Mouse (Mus musculus) splenic B cell, adult 2 months (primary cell): Measurements from ENCODE around the gene Dmbt1.
"Not testable (repeated sequence)": the region's sequence is repeated elsewhere in the genome, so short reads cannot be mapped to it uniquely, and the experiment has no call there.

ENCODE experiments used
- DNase-seq: peaks from one replicate; pipeline ENCODE4 v3.0.0-alpha.2; 2011; ENCODE audit warnings: low read depth, low spot score
- H3K27me3 ChIP-seq: 2 replicates; pipeline ENCODE4 v1.6.1; 2012; ENCODE audit warnings: mild to moderate bottlenecking, low read length, moderate library complexity, mixed read lengths; ENCODE audit not compliant: control insufficient read depth, poor library complexity, insufficient read depth, severe bottlenecking
- H3K36me3 ChIP-seq: 2 replicates; pipeline ENCODE4 v1.6.1; 2012; ENCODE audit warnings: mild to moderate bottlenecking, low read length, moderate library complexity, mixed read lengths; ENCODE audit not compliant: control insufficient read depth, poor library complexity, insufficient read depth, severe bottlenecking

The Dmbt1 gene

DNA sequence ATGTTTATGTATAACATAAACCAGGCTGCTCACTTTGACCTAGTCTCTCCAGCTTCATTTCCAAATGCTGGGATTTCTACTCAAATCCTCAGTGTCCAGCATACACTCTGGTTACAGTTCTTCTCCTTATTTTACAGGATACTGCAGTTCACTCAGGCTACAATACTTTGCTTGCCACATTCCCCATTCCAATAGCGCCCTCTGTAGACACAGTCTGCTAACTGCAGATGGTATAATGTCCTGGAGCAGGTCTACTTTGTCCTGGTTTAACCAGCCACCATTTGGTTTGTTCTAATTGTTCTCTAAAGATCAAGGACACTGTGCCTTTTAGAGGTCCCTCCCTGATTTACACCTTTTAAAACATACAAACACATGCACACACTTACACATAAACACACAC is 44.1 kb downstream of the Dmbt1 start:
- DNase-seq: no peak
- Histone ChIP-seq H3K27me3 (no peaks in the 10 kb centered on the region), H3K36me3 (no peaks in the 10 kb centered on the region)

- H3K36me3 ChIP-seq, DNase-seq, H3K27me3 ChIP-seq: not testable (repeated sequence)
These were observed 50.5 kb downstream of the Dmbt1 start for GRCm38 (mm10) chr7:131082403-131082802.

GRCm38 (mm10) chr7:131112486-131112885 is 80.6 kb downstream of the Dmbt1 start:
- DNase-seq: peak; percentile 36
- H3K36me3 ChIP-seq: no peaks in the 10 kb centered on the region
- no peaks in the 10 kb centered on the region for H3K27me3 ChIP-seq

- no peak for DNase-seq
- Histone ChIP-seq H3K27me3 (no peaks in the 10 kb centered on the region), H3K36me3 (no peaks in the 10 kb centered on the region)
These were observed 81.8 kb downstream of the Dmbt1 start for GRCm38 (mm10) chr7:131113676-131114075.

DNA sequence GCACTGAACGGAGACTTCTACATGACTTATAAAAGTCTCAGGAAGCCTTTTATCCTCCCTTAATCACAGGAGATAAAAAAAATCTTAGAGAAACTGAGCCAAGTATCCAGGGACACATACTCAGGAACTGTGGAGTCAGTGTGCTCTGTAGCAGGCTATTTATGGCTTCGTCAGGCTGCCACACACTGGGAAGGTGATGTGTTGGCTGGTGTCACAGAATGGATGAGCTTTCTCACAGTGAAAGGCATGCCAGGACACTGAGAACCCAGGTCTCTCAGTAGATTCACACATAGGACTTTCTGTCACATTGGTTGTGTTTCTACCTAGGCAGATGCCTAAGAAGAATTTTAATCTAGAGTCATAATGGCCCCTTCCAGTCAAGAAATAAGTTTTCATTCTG is 82.6 kb downstream of the Dmbt1 start:
- DNase-seq: no peak
- H3K36me3 ChIP-seq: no peaks in the 10 kb centered on the region
- no peaks in the 10 kb centered on the region for H3K27me3 ChIP-seq

DNA sequence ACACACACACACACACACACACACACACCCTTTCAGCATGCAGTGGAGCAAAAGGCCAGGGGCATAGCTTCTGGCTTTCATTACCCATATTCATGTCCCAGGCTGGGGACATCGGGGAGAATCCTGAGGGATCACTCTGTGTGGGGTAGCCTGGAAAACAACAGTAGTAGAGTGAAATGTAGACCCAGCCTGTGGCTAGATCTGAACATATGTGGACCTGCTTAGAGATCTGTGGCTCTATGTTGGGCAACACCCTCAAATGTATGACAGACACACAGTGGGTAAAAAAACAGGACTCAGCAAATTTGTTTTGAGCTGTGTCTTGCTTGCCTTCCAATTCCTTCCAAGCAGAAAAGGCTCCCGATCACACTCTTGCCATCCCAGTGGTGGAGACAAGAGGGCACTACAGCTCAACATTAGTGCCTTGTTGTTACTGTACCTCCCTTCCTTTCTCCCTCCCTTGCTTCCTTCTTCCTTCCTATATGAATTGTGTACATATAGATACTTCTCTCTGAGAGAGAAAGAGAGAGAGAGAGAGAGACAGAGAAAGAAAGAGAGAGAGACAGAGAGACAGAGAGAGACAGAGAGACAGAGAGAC is 90.5 kb downstream of the Dmbt1 start:
- no peaks in the 10 kb centered on the region for H3K36me3 ChIP-seq
- DNase-seq: no peak

DNA sequence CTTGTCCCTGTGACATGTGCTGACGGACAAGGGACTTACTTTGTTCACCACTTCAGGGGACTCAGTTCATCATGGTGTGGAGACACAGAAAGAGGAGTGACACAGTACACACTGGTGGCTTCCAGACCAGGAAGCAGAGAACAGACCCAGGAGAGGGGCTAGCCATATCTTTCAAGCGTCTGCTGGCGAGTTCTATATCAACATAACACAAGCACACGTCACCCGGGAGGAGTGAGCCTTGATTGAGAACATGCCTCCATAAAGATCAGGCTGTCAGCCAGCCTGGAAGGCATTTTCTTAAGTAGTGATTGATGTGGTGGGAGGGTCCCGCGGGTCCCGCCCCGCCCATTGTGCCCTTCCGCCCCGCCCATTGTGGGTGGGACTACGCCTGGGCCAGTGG is 98.2 kb downstream of the Dmbt1 start:
- no peaks in the 10 kb centered on the region for H3K27me3 ChIP-seq
- no peaks in the 10 kb centered on the region for H3K36me3 ChIP-seq
- no peak for DNase-seq

More for the DNA sequence above, 90.5 kb downstream of the Dmbt1 start:
- no peaks in the 10 kb centered on the region for H3K27me3 ChIP-seq

GRCm38 (mm10) chr7:131133181-131133580 is 101.3 kb downstream of the Dmbt1 start:
- Histone ChIP-seq H3K27me3 (no peaks in the 10 kb centered on the region), H3K36me3 (no peaks in the 10 kb centered on the region)
- DNase-seq: no peak

GRCm38 (mm10) chr7:131146214-131146613 is 114.4 kb downstream of the Dmbt1 start, which contains the start of gene 4933402N03Rik:
Gene 4933402N03Rik (minus strand): TSS chr7:131146314.
- no peak for DNase-seq
- Histone ChIP-seq H3K36me3 (no peaks in the 10 kb centered on the region), H3K27me3 (no peaks in the 10 kb centered on the region)

DNA sequence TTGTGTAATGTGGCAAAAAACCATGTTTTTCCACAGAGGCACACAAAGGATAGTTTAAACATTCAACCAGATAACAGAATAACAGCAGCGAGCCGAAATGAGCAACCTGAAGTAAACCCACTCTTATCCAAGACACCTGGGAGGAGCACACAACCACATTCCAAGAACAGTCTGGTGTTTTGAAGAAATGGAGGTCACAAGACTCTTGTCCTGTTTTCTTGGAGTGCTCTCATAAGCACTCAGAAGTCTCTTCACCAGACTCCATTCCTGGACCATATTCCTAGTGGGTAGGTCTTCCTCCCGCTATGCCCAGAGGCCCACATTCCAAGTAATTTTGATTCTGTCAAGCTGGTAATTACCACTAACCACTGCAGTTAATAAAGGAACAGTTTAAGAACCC is 118.3 kb downstream of the Dmbt1 start:
- Histone ChIP-seq H3K36me3 (no peaks in the 10 kb centered on the region), H3K27me3 (no peaks in the 10 kb centered on the region; the same call in 1 of the 2 replicates)
- no peak for DNase-seq

GRCm38 (mm10) chr7:131153044-131153443 is 121.2 kb downstream of the Dmbt1 start:
- Histone ChIP-seq H3K27me3 (no peaks in the 10 kb centered on the region; the same call in 1 of the 2 replicates), H3K36me3 (no peaks in the 10 kb centered on the region)
- DNase-seq: no peak

GRCm38 (mm10) chr7:131162251-131162650 is 130.4 kb downstream of the Dmbt1 start:
- DNase-seq: no peak
- H3K36me3 ChIP-seq: no peaks in the 10 kb centered on the region

GRCm38 (mm10) chr7:131167771-131168170 is 135.9 kb downstream of the Dmbt1 start:
- Histone ChIP-seq H3K27me3 (no peaks in the 10 kb centered on the region), H3K36me3 (no peaks in the 10 kb centered on the region)
- DNase-seq: no peak

More at GRCm38 (mm10) chr7:131162251-131162650, 130.4 kb downstream of the Dmbt1 start:
- no peaks in the 10 kb centered on the region for H3K27me3 ChIP-seq

GRCm38 (mm10) chr7:131169099-131169498 is 137.2 kb downstream of the Dmbt1 start:
- no peak for DNase-seq
- no peaks in the 10 kb centered on the region for H3K36me3 ChIP-seq
- H3K27me3 ChIP-seq: no peaks in the 10 kb centered on the region
